Mouse (Mus musculus): ENCODE measurements around the gene Supt4a. TPM values are rescaled to one million over a fixed set of nuclear protein-coding genes. Genes with fewer than 3 reads are reported as not detected.

The Supt4a gene
- polyA plus RNA-seq, 1 experiment from 2014 or later = 209 TPM

DNA sequence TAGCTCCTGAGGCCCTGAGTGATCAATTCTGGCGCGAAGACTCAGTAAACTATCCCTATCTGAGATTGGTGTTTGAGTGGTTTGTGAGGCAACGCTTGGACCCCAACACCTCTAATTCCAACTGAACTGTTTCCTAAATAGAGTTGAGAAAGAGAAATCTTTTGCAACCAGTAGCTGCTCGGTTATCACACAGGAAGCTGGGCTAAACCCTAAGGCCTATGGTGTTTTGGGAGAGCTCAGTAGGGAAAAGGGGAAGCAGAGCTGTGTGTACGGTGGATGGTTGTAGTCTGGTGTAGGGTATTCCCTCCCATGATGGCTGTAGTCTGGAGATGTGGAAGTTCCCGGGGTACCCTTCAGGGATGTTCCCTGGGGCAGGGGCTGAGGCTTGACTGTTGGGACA is 52.7 kb downstream of the Supt4a start:
- H3K9ac ChIP-seq = no peak overlapping the region
- WGBS (ENCODE audit: insufficient replicate concordance) = 24% methylated on average over 6 of the region's 6 CpGs
- no peaks in the 10 kb centered on the region for H3K9me3 ChIP-seq (replicated peaks)
- ATAC-seq = no peak
- no peak overlapping the region for H3K27ac ChIP-seq
- H3K4me2 ChIP-seq = no peak overlapping the region
- H3K4me3 ChIP-seq = no peak overlapping the region
- H3K4me1 ChIP-seq = no peaks in the 10 kb centered on the region; the same call in 1 of the 2 replicates
- 0 out of 2 replicates have a peak, but pooled peaks cover 10% of the 10 kb centered on the region for H3K27me3 ChIP-seq (replicated peaks)
- H3K36me3 ChIP-seq = no peaks in the 10 kb centered on the region

MicroRNAs within 50 kb of the gene (microRNA counts, 519-probe panel; counts per million panel counts)
- microRNA mmu-miR-142-3p (8,380 counts per million, percentile 99 among the panel's probes with 10 or more counts), microRNA mmu-miR-142-5p (4,960 counts per million, percentile 85 among the panel's probes with 10 or more counts)

Small RNA genes within 50 kb of the gene (microRNA-seq; reads per million reads assigned to microRNA genes)
- gene Mir142 (not detected), gene Mir142b (not detected)

Other genes starting within 250 kb of the Supt4a start
- gene Gm11492, start 170.9 kb upstream of the Supt4a start, polyA plus RNA-seq (2016; fragmentation: Nextera tagmentation; extraction: Ambion mirVana) = not detected in 2 replicates
- 10.0 and 10.1 TPM in 2 replicates for gene Sept4, start 168.6 kb upstream of the Supt4a start, polyA plus RNA-seq (2016; fragmentation: Nextera tagmentation; extraction: Ambion mirVana)
- gene Mtmr4, start 145.4 kb upstream of the Supt4a start, polyA plus RNA-seq (2016; fragmentation: Nextera tagmentation; extraction: Ambion mirVana) = 17.5 and 19.3 TPM in 2 replicates
- 0.02 and 0.05 TPM in 2 replicates for gene Hsf5, start 120.4 kb upstream of the Supt4a start, polyA plus RNA-seq (2016; fragmentation: Nextera tagmentation; extraction: Ambion mirVana)
- gene Rnf43, start 74.8 kb upstream of the Supt4a start, polyA plus RNA-seq (2016; fragmentation: Nextera tagmentation; extraction: Ambion mirVana) = 5.3 and 6.9 TPM in 2 replicates
- gene Tspoap1, start 23.0 kb downstream of the Supt4a start, polyA plus RNA-seq (2016; fragmentation: Nextera tagmentation; extraction: Ambion mirVana) = 5.9 and 6.2 TPM in 2 replicates
- gene Mpo, start 56.0 kb downstream of the Supt4a start, polyA plus RNA-seq (2016; fragmentation: Nextera tagmentation; extraction: Ambion mirVana) = 209 and 217 TPM in 2 replicates
- not detected in 2 replicates for gene Lpo, start 90.7 kb downstream of the Supt4a start, polyA plus RNA-seq (2016; fragmentation: Nextera tagmentation; extraction: Ambion mirVana)
- gene Mks1, start 115.7 kb downstream of the Supt4a start, polyA plus RNA-seq (2016; fragmentation: Nextera tagmentation; extraction: Ambion mirVana) = 3.9 and 4.3 TPM in 2 replicates
- 1.3 and 3.8 TPM in 2 replicates for gene Epx, start 138.0 kb downstream of the Supt4a start, polyA plus RNA-seq (2016; fragmentation: Nextera tagmentation; extraction: Ambion mirVana)
- gene Olfr462, start 154.7 kb downstream of the Supt4a start, polyA plus RNA-seq (2016; fragmentation: Nextera tagmentation; extraction: Ambion mirVana) = not detected in 2 replicates
- not detected in 2 replicates for gene Olfr463, start 159.8 kb downstream of the Supt4a start, polyA plus RNA-seq (2016; fragmentation: Nextera tagmentation; extraction: Ambion mirVana)
- gene Olfr464, start 183.4 kb downstream of the Supt4a start, polyA plus RNA-seq (2016; fragmentation: Nextera tagmentation; extraction: Ambion mirVana) = not detected in 2 replicates
- gene Dynll2, start 250.0 kb downstream of the Supt4a start, polyA plus RNA-seq (2016; fragmentation: Nextera tagmentation; extraction: Ambion mirVana) = 14.3 and 15.5 TPM in 2 replicates

Measured in liver, embryonic 12.5 days (tissue).